Mouse (Mus musculus) forebrain, embryonic 15.5 days (tissue): ENCODE measurements at regions not wholly inside any gene's neighbourhood (a gene's known extent, or its start where the extent isn't known, plus 50 kb on each side); places are given as distances from the start of the nearest gene placed in this dataset.

Experiments used
- ATAC-seq: fragments of 200-750 bp; cut with Nextera tagmentation; replicated peaks from 2 replicates; pipeline ENCODE4 v1.8.0; 2017; ENCODE audit warnings: mild to moderate bottlenecking, moderate TSS enrichment, moderate library complexity
- H3K27ac ChIP-seq: fragments of 300-500 bp; sonication (generic); replicated peaks from 2 replicates; pipeline ENCODE4 v1.5.1; 2015; ENCODE audit warnings: mild to moderate bottlenecking, inconsistent platforms
- H3K27me3 ChIP-seq: fragments of 300-500 bp; sonication (generic); 2 replicates; pipeline ENCODE4 v1.6.1; 2015; ENCODE audit warnings: inconsistent platforms
- H3K36me3 ChIP-seq: fragments of 300-500 bp; sonication (generic); 2 replicates; pipeline ENCODE4 v1.6.1; 2015; ENCODE audit warnings: mild to moderate bottlenecking, inconsistent platforms
- H3K4me1 ChIP-seq: fragments of 300-500 bp; sonication (generic); 2 replicates; pipeline ENCODE4 v1.6.1; 2015; ENCODE audit warnings: inconsistent platforms
- H3K4me2 ChIP-seq: fragments of 300-500 bp; sonication (generic); replicated peaks from 2 replicates; pipeline ENCODE4 v1.6.1; 2015; ENCODE audit warnings: mild to moderate bottlenecking, inconsistent platforms
- H3K4me3 ChIP-seq: fragments of 300-500 bp; sonication (generic); 2 replicates; pipeline ENCODE4 v1.5.1; 2015; ENCODE audit warnings: mild to moderate bottlenecking, inconsistent platforms
- H3K9ac ChIP-seq: fragments of 300-500 bp; sonication (generic); replicated peaks from 2 replicates; pipeline ENCODE4 v1.6.1; 2015; ENCODE audit warnings: mild to moderate bottlenecking, inconsistent platforms
- H3K9me3 ChIP-seq: fragments of 300-500 bp; sonication (generic); 2 replicates; pipeline ENCODE4 v1.6.1; 2016; ENCODE audit warnings: inconsistent platforms
- WGBS: fragments of 180-500 bp; shearing (Covaris S2); methylation state at CpG from one replicate; pipeline ENCODE4 v1.1.7; 2015; ENCODE audit warnings: mixed read lengths; 5-methylcytosine and 5-hydroxymethylcytosine counted together

GRCm38 (mm10) chr15:50472626-50473025 is 3412.1 kb upstream of the Gm7489 start:
- no peak overlapping the region for H3K9ac ChIP-seq
- H3K4me1 ChIP-seq, result no peaks in the 10 kb centered on the region
- no peaks in the 10 kb centered on the region for H3K27me3 ChIP-seq
- H3K27ac ChIP-seq, result no peak overlapping the region
- H3K36me3 ChIP-seq, result no peaks in the 10 kb centered on the region
- no peaks in the 10 kb centered on the region for H3K9me3 ChIP-seq
- H3K4me3 ChIP-seq, result no peak overlapping the region
- ATAC-seq, result no peak
- H3K4me2 ChIP-seq, result no peak overlapping the region

GRCm38 (mm10) chr15:50498716-50499115 is 3386.0 kb upstream of the Gm7489 start:
- Histone ChIP-seq H3K4me2 (no peak overlapping the region), H3K4me3 (no peak overlapping the region), H3K4me1 (no peaks in the 10 kb centered on the region), H3K9me3 (no peaks in the 10 kb centered on the region), H3K27me3 (no peaks in the 10 kb centered on the region), H3K9ac (no peak overlapping the region), H3K27ac (no peak overlapping the region), H3K36me3 (no peaks in the 10 kb centered on the region)
- no peak for ATAC-seq
- WGBS, result 97% methylated on average over 2 of the region's 2 CpGs

- Histone ChIP-seq H3K27ac (no peak overlapping the region), H3K9ac (no peak overlapping the region), H3K36me3 (no peaks in the 10 kb centered on the region), H3K9me3 (no peaks in the 10 kb centered on the region), H3K27me3 (no peaks in the 10 kb centered on the region), H3K4me1 (no peaks in the 10 kb centered on the region), H3K4me2 (no peak overlapping the region), H3K4me3 (no peak overlapping the region)
- ATAC-seq, result no peak
- 89% methylated on average over 3 of the region's 3 CpGs for WGBS
Observed at GRCm38 (mm10) chr15:50507999-50508624, 3376.6 kb upstream of the Gm7489 start.

- WGBS, result 95% methylated on average over 5 of the region's 5 CpGs
- Histone ChIP-seq H3K4me3 (no peak overlapping the region), H3K4me2 (no peak overlapping the region), H3K9ac (no peak overlapping the region), H3K27me3 (no peaks in the 10 kb centered on the region), H3K4me1 (no peaks in the 10 kb centered on the region), H3K9me3 (no peaks in the 10 kb centered on the region), H3K36me3 (no peaks in the 10 kb centered on the region), H3K27ac (no peak overlapping the region)
- no peak for ATAC-seq
Observed at GRCm38 (mm10) chr15:50513036-50513435, 3371.7 kb upstream of the Gm7489 start.

GRCm38 (mm10) chr15:50524841-50525240 is 3359.9 kb upstream of the Gm7489 start:
- no peak for ATAC-seq
- no peaks in the 10 kb centered on the region for H3K27me3 ChIP-seq

GRCm38 (mm10) chr15:50534490-50534889 is 3350.2 kb upstream of the Gm7489 start:
- WGBS, result 100% methylated on average over 1 of the region's 1 CpGs
- no peak overlapping the region for H3K9ac ChIP-seq
- no peaks in the 10 kb centered on the region for H3K9me3 ChIP-seq
- ATAC-seq, result no peak
- no peaks in the 10 kb centered on the region for H3K36me3 ChIP-seq
- H3K27ac ChIP-seq, result no peak overlapping the region
- H3K27me3 ChIP-seq, result no peaks in the 10 kb centered on the region
- no peak overlapping the region for H3K4me2 ChIP-seq
- no peaks in the 10 kb centered on the region for H3K4me1 ChIP-seq
- H3K4me3 ChIP-seq, result no peak overlapping the region

More at GRCm38 (mm10) chr15:50524841-50525240, 3359.9 kb upstream of the Gm7489 start:
- Histone ChIP-seq H3K27ac (no peak overlapping the region), H3K9me3 (no peaks in the 10 kb centered on the region), H3K4me1 (no peaks in the 10 kb centered on the region), H3K36me3 (no peaks in the 10 kb centered on the region), H3K9ac (no peak overlapping the region), H3K4me3 (no peak overlapping the region), H3K4me2 (no peak overlapping the region)
- 92% methylated on average over 2 of the region's 2 CpGs for WGBS

- 70% methylated on average over 3 of the region's 3 CpGs for WGBS
- no peak overlapping the region for H3K27ac ChIP-seq
- no peaks in the 10 kb centered on the region for H3K4me1 ChIP-seq
- no peaks in the 10 kb centered on the region for H3K36me3 ChIP-seq
- no peak overlapping the region for H3K4me3 ChIP-seq
- no peak overlapping the region for H3K4me2 ChIP-seq
- no peak for ATAC-seq
- no peaks in the 10 kb centered on the region for H3K9me3 ChIP-seq
- H3K9ac ChIP-seq, result no peak overlapping the region
- H3K27me3 ChIP-seq, result no peaks in the 10 kb centered on the region
Observed at GRCm38 (mm10) chr15:50563611-50564010, 3321.1 kb upstream of the Gm7489 start.

GRCm38 (mm10) chr15:50580811-50581210 is 3303.9 kb upstream of the Gm7489 start:
- no peak for ATAC-seq
- H3K27ac ChIP-seq, result no peak overlapping the region
- H3K4me1 ChIP-seq, result peaks cover 3% of the 10 kb centered on the region; the same call in 1 of the 2 replicates
- 94% methylated on average over 5 of the region's 5 CpGs for WGBS
- no peak overlapping the region for H3K9ac ChIP-seq
- H3K27me3 ChIP-seq, result no peaks in the 10 kb centered on the region
- no peak overlapping the region for H3K4me3 ChIP-seq
- H3K4me2 ChIP-seq, result no peak overlapping the region
- H3K9me3 ChIP-seq, result no peaks in the 10 kb centered on the region
- no peaks in the 10 kb centered on the region for H3K36me3 ChIP-seq

GRCm38 (mm10) chr15:50583951-50584350 is 3300.8 kb upstream of the Gm7489 start:
- Histone ChIP-seq H3K9me3 (no peaks in the 10 kb centered on the region), H3K9ac (no peak overlapping the region), H3K27me3 (no peaks in the 10 kb centered on the region), H3K36me3 (no peaks in the 10 kb centered on the region), H3K4me2 (no peak overlapping the region), H3K4me1 (peaks cover 3% of the 10 kb centered on the region; the same call in 1 of the 2 replicates), H3K27ac (no peak overlapping the region), H3K4me3 (no peak overlapping the region)
- 0 out of 2 replicates have a peak, but pooled peaks have one; percentile 51 for ATAC-seq

- no peak overlapping the region for H3K9ac ChIP-seq
- H3K27ac ChIP-seq, result no peak overlapping the region
- H3K27me3 ChIP-seq, result no peaks in the 10 kb centered on the region
- H3K4me2 ChIP-seq, result no peak overlapping the region
- H3K4me1 ChIP-seq, result peaks cover 3% of the 10 kb centered on the region; the same call in 1 of the 2 replicates
- no peak overlapping the region for H3K4me3 ChIP-seq
- no peak for ATAC-seq
- H3K9me3 ChIP-seq, result no peaks in the 10 kb centered on the region
- H3K36me3 ChIP-seq, result no peaks in the 10 kb centered on the region
- 89% methylated on average over 6 of the region's 6 CpGs for WGBS
Observed at GRCm38 (mm10) chr15:50585496-50585895, 3299.2 kb upstream of the Gm7489 start.
